Mouse (Mus musculus) bone marrow, adult 2 months (tissue): ENCODE results near the gene Nfix.

ENCODE experiments used
- CTCF ChIP-seq: fragments of 200-500 bp; IDR thresholded peaks from 2 replicates; pipeline ENCODE4 v1.5.1; 2011; ENCODE audit warnings: low read length, control low read depth; ENCODE audit not compliant: control insufficient read depth, insufficient read depth
- POLR2A ChIP-seq: fragments of 200-500 bp; IDR thresholded peaks from 2 replicates; pipeline ENCODE4 v1.6.1; 2011; ENCODE audit warnings: low read depth, mild to moderate bottlenecking, control low read depth, low read length, borderline replicate concordance; ENCODE audit not compliant: control insufficient read depth

DNA sequence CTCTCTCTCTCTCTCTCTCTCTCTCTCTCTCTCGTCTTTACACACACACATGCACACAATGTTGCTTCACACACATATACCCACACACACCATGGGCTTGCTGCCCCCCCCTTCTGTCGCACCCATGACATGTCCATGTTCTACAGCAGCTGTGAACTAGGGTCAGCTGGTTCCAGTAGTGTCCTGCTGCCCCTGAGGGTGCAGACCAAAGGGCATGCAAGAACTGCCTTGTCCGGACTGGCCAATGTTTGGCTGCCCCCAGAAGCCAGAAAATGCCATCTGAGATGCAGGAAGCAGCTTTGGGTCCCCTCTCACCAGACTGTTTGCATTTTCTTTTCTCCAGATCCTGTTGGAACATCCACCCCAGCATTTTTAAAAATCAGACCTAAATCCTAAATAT lies 27.5 kb downstream of the Nfix start:
- no peak for TF ChIP-seq CTCF
- TF ChIP-seq POLR2A, result no peak
